Mouse (Mus musculus): Measurements from ENCODE around the gene Picalm.
"Not testable (repeated sequence)": the region's sequence is repeated elsewhere in the genome, so short reads cannot be mapped to it uniquely, and the experiment has no call there.

Gene Picalm

DNA sequence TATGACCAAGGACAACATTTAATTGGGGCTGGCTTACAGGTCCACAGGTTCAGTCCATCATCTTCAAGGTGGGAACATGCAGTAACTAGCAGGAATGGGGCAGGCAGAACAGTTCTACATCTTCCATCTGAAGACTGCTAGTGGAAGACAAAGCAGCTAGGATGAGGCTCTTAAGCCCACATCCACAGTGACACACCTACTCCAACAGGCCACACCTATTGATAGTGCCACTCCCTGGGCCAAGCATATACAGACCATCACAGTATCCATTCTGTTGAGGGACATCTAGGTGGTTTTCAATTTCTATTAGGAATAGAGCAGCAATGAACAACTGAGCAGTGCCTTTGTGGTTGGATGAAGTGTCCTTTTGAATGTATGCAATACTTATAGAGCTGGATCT is 80.9 kb downstream of the Picalm start:
- peaks cover 1% of the 10 kb centered on the region; the same call in 1 of the 2 replicates for H3K27me3 ChIP-seq (ENCODE audit: control insufficient read depth, insufficient read depth, low read length, poor library complexity, severe bottlenecking)
- DNase-seq (ENCODE audit: low read depth, low spot score) = no peak
- H3K36me3 ChIP-seq (ENCODE audit: control insufficient read depth, insufficient read depth, low read length, poor library complexity, severe bottlenecking) = 0 out of 2 replicates have a peak, but pooled peaks cover 4% of the 10 kb centered on the region

GRCm38 (mm10) chr7:90216511-90216910 is 86.5 kb downstream of the Picalm start:
- DNase-seq (ENCODE audit: low read depth, low spot score) = no peak
- Histone ChIP-seq H3K27me3 (ENCODE audit: control insufficient read depth, insufficient read depth, low read length, poor library complexity, severe bottlenecking) (peaks cover 1% of the 10 kb centered on the region; the same call in 1 of the 2 replicates), H3K36me3 (ENCODE audit: control insufficient read depth, insufficient read depth, low read length, poor library complexity, severe bottlenecking) (no peaks in the 10 kb centered on the region)

DNA sequence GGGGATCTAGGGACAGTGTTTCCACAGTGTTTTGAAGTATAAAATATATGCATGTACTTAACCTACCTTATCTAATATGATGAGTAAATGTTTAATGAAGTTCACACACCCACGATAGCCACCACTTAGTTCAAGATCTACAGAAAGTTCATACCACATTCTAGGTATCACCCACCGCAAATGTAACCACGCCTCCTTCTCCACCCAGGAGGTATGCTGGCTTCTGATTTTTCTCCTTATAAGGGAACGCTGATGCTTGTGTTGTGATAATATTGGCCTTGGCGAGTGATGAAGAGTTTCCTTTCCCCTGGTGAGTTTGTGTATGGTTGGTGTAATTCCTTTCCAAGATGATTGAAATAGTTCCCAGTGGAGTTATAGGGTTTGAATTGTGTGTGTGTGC is 88.1 kb downstream of the Picalm start:
- H3K36me3 ChIP-seq (ENCODE audit: control insufficient read depth, insufficient read depth, low read length, poor library complexity, severe bottlenecking) = no peaks in the 10 kb centered on the region
- no peak for DNase-seq (ENCODE audit: low read depth, low spot score)
- peaks cover 1% of the 10 kb centered on the region; the same call in 1 of the 2 replicates for H3K27me3 ChIP-seq (ENCODE audit: control insufficient read depth, insufficient read depth, low read length, poor library complexity, severe bottlenecking)

DNA sequence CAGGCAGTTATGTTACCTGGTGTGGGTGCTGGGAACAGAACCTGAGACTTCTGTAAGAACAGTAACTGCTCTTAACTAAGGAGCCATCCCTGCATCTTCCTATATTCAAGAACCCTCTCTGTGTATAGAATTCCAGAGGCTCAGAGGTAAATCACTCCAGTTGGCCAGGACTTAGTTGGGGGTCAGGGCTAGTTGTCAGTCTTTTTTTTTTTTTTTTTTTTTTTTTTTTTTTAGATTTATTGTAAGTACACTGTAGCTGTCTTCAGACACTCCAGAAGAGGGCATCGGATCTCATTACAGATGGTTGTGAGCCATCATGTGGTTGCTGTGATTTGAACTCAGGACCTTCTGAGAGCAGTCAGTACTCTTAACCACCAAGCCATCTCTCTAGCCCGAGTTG is 91.5 kb downstream of the Picalm start:
- DNase-seq (ENCODE audit: low read depth, low spot score) = no peak
- H3K27me3 ChIP-seq (ENCODE audit: control insufficient read depth, insufficient read depth, low read length, poor library complexity, severe bottlenecking) = no peaks in the 10 kb centered on the region
- H3K36me3 ChIP-seq (ENCODE audit: control insufficient read depth, insufficient read depth, low read length, poor library complexity, severe bottlenecking) = no peaks in the 10 kb centered on the region

- DNase-seq (ENCODE audit: low read depth, low spot score) = no peak
- H3K36me3 ChIP-seq (ENCODE audit: control insufficient read depth, insufficient read depth, low read length, poor library complexity, severe bottlenecking) = no peaks in the 10 kb centered on the region
- H3K27me3 ChIP-seq (ENCODE audit: control insufficient read depth, insufficient read depth, low read length, poor library complexity, severe bottlenecking) = no peaks in the 10 kb centered on the region
Observed at GRCm38 (mm10) chr7:90228075-90228474, 98.1 kb downstream of the Picalm start.

DNA sequence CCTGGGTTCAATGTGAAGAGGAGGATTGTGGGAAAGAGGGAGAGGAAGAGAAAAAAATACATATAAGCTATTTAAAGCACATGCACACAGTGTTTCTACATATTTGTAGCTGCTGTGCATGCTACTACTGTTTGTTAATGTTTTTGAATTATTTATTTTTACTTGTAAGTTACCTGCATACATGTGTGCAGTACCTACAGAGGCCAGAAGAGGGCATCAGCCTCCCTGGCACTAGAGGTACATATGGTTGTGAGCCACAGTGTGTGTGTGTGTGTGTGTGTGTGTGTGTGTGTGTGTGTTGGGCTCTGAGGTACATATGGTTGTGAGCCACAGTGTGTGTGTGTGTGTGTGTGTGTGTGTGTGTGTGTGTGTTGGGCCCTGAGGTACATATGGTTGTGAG is 98.9 kb downstream of the Picalm start:
- H3K27me3 ChIP-seq (ENCODE audit: control insufficient read depth, insufficient read depth, low read length, poor library complexity, severe bottlenecking); H3K36me3 ChIP-seq (ENCODE audit: control insufficient read depth, insufficient read depth, low read length, poor library complexity, severe bottlenecking): not testable (repeated sequence)
- peak; percentile 40 for DNase-seq (ENCODE audit: low read depth, low spot score)

DNA sequence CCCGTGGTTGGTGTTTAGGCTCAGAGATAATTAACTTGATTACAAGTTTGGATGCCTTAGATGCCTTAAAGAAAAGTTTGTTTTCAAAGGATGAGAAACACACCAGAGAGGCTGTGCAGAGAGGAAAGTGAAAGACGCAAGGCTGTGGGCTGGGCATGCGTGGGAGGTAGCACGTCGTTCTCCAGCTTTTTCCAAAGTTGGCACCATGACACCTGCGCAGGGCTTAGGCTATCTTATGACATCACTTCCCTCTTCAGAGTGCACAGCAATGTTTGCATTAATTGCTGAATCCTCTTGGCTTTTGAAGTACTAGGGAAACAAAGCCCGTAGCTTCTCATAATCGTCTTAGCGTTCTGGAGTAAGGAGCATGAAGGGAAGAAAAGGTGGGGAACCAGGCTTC is 101.4 kb downstream of the Picalm start:
- Histone ChIP-seq H3K36me3 (ENCODE audit: control insufficient read depth, insufficient read depth, low read length, poor library complexity, severe bottlenecking) (no peaks in the 10 kb centered on the region), H3K27me3 (ENCODE audit: control insufficient read depth, insufficient read depth, low read length, poor library complexity, severe bottlenecking) (no peaks in the 10 kb centered on the region)
- no peak for DNase-seq (ENCODE audit: low read depth, low spot score)

DNA sequence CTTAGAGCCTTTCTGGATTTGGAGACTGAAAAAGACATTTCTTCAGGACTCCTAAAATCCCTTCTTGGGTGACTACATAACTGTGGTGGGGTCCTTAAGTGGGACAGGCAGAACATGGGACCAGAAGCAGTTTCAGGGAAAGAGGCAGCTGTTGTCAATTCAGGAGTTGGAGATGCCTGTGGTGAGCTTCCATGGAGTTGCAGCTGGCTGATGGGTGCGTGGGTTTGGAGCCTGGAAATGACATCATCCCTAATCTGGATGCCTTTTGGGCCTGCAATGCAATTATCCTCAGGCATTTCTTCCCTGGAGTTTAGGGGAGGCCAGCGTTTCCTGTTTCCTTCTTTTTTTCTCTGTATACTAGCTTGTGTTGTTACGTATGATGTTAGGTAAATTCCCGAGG is 103.9 kb downstream of the Picalm start:
- no peak for DNase-seq (ENCODE audit: low read depth, low spot score)
- Histone ChIP-seq H3K27me3 (ENCODE audit: control insufficient read depth, insufficient read depth, low read length, poor library complexity, severe bottlenecking) (no peaks in the 10 kb centered on the region), H3K36me3 (ENCODE audit: control insufficient read depth, insufficient read depth, low read length, poor library complexity, severe bottlenecking) (no peaks in the 10 kb centered on the region)

- Histone ChIP-seq H3K36me3 (ENCODE audit: control insufficient read depth, insufficient read depth, low read length, poor library complexity, severe bottlenecking) (no peaks in the 10 kb centered on the region), H3K27me3 (ENCODE audit: control insufficient read depth, insufficient read depth, low read length, poor library complexity, severe bottlenecking) (no peaks in the 10 kb centered on the region)
- no peak for DNase-seq (ENCODE audit: low read depth, low spot score)
Observed at GRCm38 (mm10) chr7:90236289-90236905, 106.4 kb downstream of the Picalm start.

DNA sequence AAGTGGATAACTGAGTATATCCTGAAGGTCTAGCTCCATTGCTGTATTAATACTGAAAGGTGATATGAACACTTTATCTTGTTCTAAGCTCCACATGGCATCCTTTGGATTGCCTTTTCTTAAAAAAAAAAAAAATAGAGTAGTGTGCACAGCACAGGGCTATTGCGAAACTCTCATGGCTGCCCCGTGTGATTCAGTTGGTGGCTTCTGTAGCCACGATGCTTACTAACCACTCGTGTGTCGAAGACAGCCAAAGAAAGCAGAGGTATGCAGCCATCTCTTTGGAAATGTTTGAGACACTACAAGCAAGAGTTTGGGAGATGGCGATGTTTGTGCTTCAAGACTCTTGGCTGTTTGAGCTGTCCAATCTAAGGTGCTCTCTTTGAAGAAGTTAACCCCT is 113.1 kb downstream of the Picalm start:
- no peak for DNase-seq (ENCODE audit: low read depth, low spot score)
- H3K27me3 ChIP-seq (ENCODE audit: control insufficient read depth, insufficient read depth, low read length, poor library complexity, severe bottlenecking) = no peaks in the 10 kb centered on the region
- H3K36me3 ChIP-seq (ENCODE audit: control insufficient read depth, insufficient read depth, low read length, poor library complexity, severe bottlenecking) = no peaks in the 10 kb centered on the region

- Histone ChIP-seq H3K27me3 (ENCODE audit: control insufficient read depth, insufficient read depth, low read length, poor library complexity, severe bottlenecking) (no peaks in the 10 kb centered on the region), H3K36me3 (ENCODE audit: control insufficient read depth, insufficient read depth, low read length, poor library complexity, severe bottlenecking) (no peaks in the 10 kb centered on the region)
- DNase-seq (ENCODE audit: low read depth, low spot score) = no peak
Observed at GRCm38 (mm10) chr7:90243643-90244042, 113.6 kb downstream of the Picalm start.

DNA sequence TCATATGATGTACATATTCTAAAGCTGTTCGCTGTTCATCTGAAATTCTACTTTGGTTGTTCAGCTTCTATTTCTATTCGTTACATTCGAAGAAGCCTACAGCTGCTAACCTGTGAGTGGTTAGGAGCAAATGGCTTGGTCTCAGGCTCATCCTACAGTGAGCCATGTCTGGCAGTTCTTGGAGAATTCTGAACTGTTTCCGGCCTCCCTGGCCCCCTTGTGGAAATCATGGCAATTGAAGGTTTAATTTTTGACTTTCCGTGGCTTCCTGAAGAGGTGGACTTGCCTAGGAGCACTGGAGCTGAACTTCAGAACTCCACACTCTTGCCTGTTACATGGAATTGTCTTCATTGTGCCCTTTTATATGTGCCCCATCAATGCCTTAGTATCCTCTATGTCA is 122.9 kb downstream of the Picalm start:
- no peaks in the 10 kb centered on the region for H3K36me3 ChIP-seq (ENCODE audit: control insufficient read depth, insufficient read depth, low read length, poor library complexity, severe bottlenecking)
- no peak for DNase-seq (ENCODE audit: low read depth, low spot score)
- no peaks in the 10 kb centered on the region for H3K27me3 ChIP-seq (ENCODE audit: control insufficient read depth, insufficient read depth, low read length, poor library complexity, severe bottlenecking)

DNA sequence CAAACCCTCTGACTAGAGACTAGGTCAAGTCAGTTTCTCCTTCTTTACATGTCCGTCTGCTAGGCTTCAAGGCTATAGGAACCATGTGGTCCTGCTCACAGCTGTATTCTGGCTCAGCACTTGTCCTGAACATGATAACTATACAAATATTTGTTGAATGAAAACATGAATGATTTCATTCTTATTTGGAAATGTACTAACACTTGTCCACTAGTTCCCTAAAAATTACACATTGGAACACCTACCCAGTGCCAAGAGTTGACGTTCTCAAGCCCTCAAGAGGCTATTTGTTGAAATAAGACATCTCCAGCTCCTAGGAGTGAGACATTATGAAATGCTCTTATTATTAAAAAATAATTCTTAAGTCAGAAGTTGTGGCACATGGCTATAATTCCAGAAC is 128.7 kb downstream of the Picalm start:
- H3K27me3 ChIP-seq (ENCODE audit: control insufficient read depth, insufficient read depth, low read length, poor library complexity, severe bottlenecking) = no peaks in the 10 kb centered on the region
- DNase-seq (ENCODE audit: low read depth, low spot score) = no peak
- no peaks in the 10 kb centered on the region for H3K36me3 ChIP-seq (ENCODE audit: control insufficient read depth, insufficient read depth, low read length, poor library complexity, severe bottlenecking)

DNA sequence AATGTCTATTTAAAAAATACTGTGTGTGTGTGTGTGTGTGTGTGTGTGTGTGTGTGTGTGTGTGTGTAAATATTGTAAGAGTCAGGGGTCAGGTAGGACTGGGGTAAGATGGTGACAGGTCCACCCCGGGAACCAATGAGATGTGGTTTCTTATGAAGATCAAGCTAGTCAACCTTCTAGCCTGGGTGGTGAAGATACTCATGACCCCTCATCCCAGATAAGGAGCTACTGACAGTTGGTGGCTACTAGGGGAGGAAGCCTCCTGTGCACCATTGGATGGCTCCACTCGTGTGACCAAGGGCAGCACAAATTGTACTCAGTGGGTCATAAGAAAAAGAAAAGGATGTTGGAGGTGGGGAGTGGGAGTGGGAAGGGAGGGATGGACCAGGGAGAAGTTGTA is 129.9 kb downstream of the Picalm start:
- Histone ChIP-seq H3K36me3 (ENCODE audit: control insufficient read depth, insufficient read depth, low read length, poor library complexity, severe bottlenecking) (no peaks in the 10 kb centered on the region), H3K27me3 (ENCODE audit: control insufficient read depth, insufficient read depth, low read length, poor library complexity, severe bottlenecking) (no peaks in the 10 kb centered on the region)
- no peak for DNase-seq (ENCODE audit: low read depth, low spot score)

DNA sequence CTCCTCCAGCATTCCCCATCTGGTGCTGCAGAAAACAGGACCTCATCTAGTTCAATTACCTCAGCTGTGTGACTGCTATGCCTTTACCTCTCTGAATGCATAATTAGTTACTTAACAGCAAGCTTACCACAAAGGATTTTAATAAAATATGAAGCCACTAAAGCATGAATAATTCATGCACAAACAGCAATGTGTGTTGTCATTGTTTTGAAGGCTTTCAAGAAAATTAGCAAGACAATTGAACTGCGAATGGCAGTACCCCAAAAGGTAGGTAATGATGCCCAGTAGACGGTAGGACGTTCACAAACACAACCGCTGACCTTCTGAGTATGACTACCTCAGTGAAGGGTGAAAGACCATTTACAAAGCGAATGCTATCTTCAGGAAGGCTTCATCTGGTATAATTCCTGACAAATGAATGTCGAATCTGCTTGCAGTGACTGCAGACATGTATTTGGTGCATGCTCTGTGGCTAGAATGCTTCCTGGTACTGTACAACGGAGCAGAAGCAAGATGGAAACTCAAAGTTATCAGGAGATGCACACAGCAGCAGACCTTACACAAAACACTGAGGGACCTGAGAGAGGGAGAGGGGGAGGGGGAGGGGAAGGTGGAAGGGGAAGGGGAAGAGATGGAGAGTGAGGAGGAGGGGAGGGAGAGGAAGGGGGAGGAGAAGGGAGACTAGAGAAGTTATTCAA is 132.0 kb downstream of the Picalm start:
- Histone ChIP-seq H3K36me3 (ENCODE audit: control insufficient read depth, insufficient read depth, low read length, poor library complexity, severe bottlenecking) (no peaks in the 10 kb centered on the region), H3K27me3 (ENCODE audit: control insufficient read depth, insufficient read depth, low read length, poor library complexity, severe bottlenecking) (no peaks in the 10 kb centered on the region)
- no peak for DNase-seq (ENCODE audit: low read depth, low spot score)

Measured in splenic B cell, adult 2 months (primary cell).